Mouse (Mus musculus): ENCODE results near the gene Prdm1.

- TF ChIP-seq CTCF (IDR thresholded peaks at IDR 0.05; ENCODE audit: borderline replicate concordance, insufficient read depth, low read depth, low read length) (no peak), POLR2A (IDR thresholded peaks at IDR 0.05; ENCODE audit: borderline replicate concordance, insufficient read depth, low read length) (no peak)
These were observed 126.7 kb downstream of the Prdm1 start for GRCm38 (mm10) chr10:44401600-44401999.

Measured in cerebellum, adult 2 months (tissue).